Mouse (Mus musculus) cerebellum, adult 9-11 months (tissue): ENCODE data around the gene Capns2.
A peak's percentile ranks its signal among the peaks of the same experiment; 100 is the strongest.
"Not testable (repeated sequence)": the region's sequence is repeated elsewhere in the genome, so short reads cannot be mapped to it uniquely, and the experiment has no call there.

Experiments used
- DNase-seq: peaks from one replicate; pipeline ENCODE4 v3.0.0; 2022

Capns2 gene

DNA sequence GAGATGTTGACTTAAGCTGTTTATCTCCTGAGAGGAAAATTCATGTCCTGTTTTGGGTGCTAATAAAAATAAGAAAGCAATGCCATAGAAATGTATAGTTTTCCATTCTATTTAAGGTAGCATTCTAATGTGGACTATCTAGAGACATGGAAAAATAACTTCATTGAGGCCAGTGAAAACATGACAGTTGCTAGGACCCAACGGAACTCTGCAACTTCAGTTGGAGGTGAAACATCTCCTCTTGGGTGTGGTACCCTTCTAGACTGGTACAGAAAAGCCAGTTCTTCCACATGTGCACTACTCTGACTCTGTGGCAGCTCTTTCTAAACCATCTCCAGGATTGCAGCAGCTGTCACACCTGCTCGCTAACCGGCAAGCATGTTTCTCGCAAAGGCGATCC is at the start of gene Capns2:
Gene Capns2, plus strand, starts transcription at position 301 of the 400 bp plus-strand sequence.
- no peak for DNase-seq

DNA sequence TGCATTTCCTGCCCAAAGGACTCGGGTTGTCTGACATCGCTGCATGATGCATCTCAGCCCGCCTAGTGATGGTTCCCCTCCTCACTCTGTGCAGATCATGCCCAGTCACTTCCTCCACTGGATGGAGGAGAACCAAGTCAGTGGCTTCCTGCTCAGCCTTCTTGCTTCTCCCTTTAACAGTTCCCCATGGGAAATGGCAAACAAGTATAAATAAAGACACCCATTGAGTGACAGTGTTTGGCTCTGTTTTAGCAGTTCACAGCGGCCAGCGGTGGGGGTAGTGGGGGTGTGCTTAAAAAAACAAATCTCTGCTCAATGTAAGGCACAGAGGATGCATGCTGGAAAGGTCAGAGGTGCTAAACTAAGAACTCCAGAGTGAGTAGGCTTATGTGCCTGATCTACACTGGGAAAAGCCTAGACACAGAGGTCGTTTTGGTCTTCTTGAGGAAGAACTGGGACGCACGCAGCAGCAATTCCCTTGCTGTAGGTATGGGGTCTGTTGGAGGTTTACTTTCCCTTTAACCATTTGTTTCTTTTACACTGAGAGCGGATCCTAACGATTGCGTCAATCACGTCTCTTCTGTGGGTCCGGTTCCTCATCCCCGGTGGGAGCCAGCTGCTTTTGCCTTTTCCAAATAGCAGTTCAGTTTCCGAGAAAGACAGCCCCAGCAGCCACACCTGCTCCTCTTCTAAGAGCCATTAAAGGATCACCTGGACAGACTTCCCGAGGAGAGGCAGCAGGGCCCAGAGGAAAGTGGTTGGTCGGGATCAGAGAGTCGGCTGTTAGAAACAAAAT is 47.8 kb upstream of the Capns2 start:
- DNase-seq: no peak

DNA sequence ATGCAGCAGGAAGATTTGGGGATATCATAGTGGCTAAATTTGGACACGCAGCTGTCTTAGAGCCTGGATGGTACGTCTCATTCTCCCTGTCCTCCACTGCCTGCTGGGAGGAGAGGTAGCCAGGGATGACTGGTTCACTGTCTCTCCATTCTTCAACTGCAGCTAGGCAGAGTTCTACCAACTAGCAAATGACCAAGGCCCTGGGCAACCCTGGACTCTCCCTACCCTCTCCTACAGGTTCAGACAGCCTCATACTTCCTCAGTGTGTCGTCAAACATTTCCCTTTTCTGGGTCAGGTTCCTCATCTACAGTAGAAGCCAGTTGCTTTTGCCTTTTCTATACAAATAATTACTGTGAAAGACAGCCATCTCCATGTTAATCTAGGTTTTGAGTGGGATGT is 46.5 kb upstream of the Capns2 start:
- no peak for DNase-seq

DNA sequence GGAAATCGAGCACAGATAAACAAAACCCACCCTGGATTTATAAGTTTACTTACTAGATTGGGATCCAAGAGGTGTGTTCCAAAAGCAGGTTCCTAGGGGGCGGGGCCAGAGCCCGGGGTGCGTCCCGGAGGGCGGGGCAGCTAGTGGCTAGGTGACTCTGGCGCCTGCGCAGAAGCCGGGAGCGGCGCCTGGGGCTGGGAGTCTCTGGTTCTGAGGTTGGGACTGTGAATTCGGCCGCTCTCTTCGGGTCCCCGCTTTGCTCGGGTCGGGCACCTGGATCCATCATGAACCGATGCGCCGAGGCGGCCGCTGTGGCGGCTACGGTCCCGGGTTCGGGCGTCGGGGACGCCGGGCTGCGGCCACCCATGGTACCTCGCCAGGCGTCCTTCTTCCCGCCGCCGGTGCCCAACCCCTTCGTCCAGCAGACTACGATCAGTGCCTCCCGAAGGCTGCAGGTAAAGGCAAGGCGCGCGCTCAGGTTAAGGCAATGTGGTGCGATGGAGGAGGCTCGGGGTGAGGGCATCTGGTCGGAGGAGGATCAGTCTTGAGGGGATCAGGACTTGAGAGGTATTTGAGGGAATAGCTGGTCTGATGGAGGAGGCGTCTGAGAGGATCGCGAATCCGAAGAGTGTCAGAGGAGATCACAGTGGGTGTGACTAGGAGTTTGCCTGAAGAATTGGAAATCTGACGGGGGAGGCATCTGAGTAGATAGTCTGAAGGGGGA is 45.9 kb upstream of the Capns2 start, which contains the start of gene Lpcat2:
Gene Lpcat2, plus strand, starts transcription at position 169 of the 724 bp plus-strand sequence.
- peak; percentile 34 for DNase-seq

DNA sequence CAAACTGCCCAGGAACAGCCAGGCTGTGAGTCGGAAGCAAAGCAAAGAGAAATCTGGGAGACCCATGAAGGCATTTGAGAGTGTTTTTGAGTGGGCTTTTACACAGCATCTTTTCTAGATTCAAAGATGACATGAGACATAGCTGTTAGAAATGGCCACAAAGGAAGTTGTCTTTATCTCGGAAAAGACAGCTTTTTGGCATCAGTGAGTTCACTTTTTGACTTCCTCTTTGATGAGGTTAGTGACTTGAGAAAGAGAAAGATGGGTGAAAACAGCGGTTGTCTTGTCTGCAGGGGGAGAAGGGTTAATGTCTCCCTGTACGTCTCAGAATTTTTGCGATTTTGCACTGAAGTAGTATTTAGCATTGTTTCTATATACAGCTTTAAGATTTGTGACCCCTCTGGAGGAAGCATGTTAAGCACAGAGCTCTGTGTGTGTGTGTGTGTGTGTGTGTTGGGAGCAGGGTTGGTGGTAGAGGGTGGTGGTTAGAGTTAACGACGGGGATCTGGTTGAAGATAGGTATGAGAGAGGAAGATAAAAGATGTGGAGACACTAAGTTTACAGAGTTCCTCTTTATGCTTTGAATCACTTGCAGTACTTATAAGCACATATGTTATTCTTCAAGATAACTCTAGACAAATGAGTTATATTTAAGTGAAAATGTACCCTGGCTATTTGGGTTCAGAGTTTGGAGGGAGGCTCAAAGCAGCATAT is 44.8 kb upstream of the Capns2 start:
- DNase-seq: no peak

DNA sequence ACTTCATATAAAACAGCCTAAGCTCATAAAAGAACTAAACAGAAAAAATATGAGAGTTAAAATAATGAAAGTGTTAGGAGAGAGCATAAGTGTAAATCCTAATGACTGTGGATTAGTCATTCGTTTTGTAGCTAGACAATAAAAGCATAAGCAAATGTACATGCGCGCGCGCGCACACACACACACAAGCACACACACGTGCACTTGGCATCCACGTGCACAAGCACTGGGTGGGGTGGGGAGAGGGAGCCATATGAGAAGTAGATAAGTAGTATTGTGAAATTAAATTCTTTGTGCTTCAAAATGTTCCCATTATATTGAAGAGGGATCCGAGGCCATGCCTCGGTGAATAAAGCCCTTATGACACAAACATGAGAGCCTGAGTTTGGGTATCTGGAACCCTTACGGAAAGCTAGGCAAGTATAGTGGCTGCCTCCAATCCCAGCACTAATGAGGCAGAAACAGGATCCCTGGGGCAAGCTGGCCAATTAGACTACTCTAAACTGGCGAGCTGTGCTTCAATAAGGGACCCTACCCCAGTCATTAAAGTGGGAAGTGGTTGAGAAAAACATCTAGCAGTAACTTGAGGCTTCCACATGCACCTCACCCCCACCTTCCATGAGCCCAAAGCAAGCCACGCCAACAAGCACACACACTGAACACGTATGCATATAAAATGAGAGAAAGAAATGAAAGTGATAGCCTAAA is 42.6 kb upstream of the Capns2 start:
- DNase-seq: no peak

DNA sequence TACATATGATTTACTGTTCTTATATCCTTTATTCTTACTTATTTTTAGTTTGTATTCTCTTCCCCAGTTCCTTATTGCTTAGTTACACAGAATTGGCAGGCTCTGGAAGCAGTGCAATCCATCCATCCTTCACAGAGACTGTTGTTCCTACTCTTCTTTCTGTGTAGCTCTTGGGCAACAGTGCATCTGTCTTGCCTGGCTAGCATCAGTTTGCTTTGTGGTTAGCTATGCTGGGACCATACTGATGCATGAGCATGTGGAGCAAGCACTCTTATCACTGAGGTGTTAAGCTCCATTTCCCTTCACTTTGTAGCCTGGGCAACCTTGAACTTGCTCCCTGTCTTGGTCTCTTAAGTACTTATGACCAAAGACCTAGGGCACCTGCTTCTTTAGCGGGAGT is 39.2 kb upstream of the Capns2 start:
- no peak for DNase-seq

DNA sequence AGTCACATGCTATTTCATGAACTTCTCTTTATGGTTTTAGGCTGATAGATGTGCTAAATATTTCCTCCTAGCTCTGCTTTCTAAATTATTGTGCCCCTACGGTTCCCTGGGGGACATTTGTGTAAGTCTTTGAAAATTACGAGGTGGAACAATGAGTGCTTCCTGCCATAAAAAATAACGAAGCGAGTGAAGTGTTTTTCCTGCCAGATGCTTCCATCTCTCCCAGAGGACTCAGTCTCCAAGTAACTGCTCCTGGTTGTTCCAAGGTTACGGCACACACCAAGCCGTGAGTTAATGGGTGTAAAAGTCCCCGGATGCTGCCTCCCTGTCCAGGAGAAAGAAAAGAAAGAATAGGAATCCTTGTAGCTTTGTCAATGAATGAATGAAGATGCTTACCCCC is 30.9 kb upstream of the Capns2 start:
- DNase-seq: no peak

DNA sequence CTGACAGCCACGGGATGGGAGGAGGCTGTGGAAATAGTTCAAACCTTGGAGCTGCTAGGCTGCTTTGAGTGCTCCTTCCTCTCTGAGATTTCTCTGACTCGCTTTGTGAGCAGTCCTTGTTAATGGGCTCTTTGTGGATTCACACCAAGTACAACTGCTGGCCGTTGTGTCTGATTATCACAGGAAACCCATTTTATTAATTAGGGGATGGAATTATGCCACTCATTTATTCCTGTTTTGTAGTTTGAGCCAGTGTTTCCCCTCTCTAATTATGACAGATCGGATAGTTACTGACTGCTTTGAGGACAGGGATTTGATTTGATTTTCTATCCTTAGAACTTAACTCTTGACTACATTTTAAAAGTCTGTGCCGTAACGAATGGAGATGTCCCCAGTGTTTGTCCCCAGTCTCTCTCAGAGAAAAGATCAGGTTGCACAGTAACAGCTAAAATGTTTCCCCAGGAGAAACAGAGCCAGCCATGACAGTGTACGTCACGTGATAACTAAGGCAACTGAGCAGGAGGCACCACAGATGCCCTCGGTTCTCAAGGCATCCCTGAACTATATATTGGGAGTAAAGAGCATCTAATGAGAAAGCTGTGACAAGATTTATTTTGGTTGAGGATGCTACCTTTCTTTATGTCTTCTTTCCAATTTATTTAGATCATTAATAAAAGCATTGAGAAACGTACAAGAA is 29.0 kb upstream of the Capns2 start:
- DNase-seq: no peak

DNA sequence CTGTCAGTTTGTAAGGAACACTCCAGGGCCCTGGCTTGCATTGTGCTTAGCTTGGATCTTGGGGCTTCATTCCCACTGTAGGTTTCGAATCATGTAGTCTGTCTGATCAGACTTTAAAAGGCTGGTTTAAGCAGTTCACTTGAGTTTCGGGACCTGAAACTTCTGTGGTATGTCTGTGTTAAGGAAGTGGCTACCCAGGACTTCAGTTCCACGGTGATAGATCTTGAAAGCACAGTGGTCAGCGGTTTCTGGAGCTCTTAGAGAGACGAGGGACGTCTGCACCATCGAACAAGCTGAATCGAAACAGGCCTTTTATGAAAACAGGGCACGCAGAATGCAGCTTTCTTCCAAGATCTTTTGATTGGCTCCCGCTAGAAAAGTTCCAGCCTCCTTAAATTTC is 25.4 kb upstream of the Capns2 start:
- DNase-seq: no peak

DNA sequence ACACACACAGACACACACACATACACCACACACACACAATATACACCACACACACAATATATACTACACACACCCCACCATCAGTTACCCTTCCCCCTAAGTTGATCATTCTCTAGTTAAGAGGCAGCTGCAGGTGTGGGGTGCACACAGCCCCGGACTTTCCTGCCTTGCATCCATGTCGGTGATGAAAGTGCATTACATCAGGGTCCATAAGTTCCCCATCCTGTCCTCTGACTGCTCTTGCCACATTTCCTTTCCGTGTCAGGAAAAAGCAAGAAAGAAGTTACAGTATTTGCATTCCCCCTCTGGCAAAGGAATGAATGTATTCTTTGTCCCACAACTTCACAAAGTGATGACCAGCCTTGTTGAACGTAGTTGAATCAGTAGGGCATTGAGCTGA is 20.0 kb upstream of the Capns2 start:
- DNase-seq: no peak

DNA sequence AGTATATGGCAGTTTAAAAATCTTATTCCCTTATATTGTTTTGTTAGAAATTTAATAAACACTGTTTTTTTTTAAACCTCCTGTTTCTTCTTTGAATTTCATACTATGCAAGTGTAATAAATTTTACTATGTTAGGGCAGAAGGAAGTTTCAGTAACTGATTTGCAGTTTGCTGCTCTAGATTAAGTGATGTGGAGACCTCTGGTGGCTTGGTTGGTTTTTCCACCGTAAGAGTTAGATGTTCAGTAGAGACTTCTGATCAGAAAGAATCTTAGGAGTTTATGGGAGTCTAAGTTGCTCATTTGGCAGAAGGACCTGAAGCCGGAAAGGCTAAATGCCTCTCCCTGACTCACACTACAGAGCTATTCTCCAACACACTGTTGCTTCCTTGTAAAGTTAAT is 17.4 kb upstream of the Capns2 start:
- DNase-seq: no peak

DNA sequence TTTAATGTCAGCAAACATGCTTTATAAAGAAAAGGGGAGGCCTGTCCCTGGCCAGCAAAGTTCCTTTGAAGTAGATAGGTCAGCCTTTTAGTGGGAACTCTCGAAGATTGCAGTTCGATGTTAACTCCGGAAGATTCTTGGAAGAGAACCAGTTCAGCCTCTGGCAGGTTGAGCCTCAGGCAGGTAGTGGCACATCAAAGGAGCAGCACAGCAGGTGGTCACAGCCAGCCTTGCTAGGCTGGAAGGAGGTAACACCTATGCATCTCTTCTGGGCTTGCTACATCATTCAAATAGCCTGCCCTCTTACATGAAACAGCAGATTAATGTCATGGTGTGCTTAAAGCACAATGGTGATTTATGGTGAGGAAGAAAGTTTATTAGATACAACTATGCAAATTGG is 9.0 kb upstream of the Capns2 start:
- not testable (repeated sequence) for DNase-seq

DNA sequence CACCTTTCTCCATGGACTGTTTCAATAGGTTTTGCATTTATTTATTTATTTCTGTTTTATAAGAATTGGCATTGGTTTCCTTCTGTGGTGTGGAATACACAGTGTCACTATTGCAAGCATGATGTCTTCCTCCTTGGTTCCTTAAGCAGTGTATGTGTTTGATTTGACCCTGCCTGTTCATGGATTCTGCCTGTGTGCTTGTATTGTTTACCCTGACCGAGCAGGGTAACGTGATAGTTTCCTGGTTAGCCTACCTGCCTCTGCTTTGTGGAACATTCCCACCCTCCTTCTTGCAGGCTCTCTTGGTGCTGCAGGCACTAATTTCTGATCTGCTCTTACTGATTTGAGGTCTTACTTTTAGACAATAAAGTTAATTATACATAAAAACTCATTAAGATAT is 7.3 kb upstream of the Capns2 start:
- no peak for DNase-seq

DNA sequence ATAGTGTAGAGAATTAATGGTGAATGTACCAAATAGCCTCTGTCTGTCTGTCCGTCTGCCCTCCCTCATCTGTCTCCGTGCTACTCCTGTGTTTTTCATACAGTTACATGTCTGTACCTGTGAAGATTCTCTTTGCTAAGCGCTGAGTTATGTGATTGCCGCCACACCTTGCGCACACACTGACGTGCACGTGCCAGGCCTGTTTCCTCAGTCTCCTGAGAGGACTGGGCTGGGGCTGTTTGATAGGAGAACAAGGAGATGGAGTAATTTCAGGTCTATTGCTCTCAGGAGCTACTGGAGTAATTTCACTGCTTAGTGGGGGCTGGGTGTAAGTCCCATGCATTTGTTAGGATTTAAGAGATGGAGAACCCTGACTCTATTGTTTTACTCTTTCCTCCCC is 6.2 kb upstream of the Capns2 start:
- no peak for DNase-seq

DNA sequence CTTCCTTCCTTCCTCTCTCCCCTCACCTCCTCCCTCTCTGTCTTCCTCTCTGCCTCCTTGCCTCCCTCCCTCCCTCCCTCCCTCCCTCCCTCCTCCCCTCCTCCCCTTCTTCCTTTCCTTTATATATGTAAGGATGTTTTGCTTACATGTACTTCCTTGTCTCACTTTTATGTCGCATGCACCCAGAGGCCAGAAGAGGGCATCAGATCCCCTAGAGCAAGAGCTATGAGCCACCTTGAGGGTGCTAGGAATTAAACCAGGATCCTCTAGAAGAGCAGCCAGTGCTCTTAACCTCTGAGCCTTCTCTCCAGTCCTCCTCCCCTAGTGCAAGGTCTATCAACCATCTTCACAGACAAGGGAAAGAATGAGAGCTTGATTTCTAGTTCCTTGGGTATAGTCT is 5.2 kb upstream of the Capns2 start:
- no peak for DNase-seq

DNA sequence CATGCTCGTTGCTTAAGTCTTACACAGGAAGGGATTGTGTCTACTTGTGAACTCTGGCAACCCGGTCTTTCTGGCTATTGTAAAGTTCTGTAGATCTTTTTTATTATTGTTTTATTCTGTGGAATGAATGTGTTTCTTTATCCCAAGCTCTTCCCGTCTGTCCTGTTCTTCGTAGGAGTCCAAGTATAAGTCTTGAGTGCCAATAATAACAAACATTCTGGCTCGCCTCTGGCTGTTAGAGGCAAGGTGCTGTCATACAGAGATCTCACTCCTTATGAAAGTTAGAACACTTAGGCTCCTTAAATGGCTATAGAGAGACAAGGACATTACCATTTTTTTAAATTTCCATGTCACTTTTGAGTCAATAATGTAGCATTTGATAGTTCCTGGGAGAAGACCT is 4.6 kb upstream of the Capns2 start:
- DNase-seq: no peak

DNA sequence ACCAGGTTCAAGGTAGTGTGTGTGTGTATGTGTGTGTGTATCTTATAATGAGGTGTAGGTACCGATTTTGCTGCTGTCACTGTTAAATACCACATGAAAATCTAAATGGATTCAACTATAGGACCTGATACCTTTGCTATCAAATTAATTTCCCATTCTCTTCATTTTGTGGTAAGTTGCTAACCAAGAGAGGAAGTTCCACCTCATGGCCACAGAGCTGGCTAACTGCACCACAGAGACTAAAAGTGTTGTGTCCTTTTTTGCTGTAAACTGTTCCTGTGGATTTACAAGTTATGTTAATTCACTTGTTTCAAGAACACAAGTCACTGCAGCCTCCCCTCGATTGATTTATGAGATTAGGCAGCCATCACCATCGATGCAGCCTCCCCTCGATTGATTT is 3.4 kb upstream of the Capns2 start:
- DNase-seq: no peak

DNA sequence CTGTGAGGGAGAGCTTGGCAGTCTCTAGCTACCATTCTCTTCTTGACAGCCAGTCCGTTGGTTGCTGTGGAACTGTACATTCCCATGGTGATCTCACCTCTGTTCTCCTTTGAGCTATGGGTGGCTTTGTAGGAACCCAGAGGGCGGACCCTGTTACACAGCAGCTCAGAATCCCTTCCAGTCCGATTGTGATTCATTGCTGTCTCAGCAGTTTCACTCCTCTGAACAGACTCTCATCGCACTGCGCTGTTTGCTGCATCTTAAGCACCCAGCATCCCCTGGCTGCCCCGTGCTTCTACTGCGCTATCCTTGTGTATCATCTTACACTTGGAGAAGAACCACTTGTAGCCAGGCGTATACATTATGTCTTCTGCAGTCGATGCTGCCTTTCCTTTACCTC is 1.6 kb upstream of the Capns2 start:
- no peak for DNase-seq

DNA sequence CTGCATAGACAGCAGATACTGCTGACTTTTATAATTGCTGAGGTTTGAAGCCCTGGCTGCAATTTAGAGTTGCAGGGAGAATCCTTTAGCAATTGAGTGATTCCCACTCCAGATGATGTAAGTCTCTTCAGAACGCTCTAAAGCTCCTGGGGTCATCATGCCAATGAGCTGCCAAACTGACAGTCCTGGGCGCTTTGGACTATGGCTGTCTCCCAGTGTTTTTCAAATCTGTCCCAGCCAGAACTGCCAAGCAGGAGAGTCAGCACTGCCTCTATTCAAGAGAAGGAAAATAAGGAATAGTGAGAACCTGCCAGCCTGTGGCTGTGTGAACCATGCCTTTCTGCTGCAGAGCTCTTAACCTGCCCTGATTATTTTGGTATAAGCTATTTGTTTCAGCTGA is 1.8 kb downstream of the Capns2 start:
- DNase-seq: no peak

DNA sequence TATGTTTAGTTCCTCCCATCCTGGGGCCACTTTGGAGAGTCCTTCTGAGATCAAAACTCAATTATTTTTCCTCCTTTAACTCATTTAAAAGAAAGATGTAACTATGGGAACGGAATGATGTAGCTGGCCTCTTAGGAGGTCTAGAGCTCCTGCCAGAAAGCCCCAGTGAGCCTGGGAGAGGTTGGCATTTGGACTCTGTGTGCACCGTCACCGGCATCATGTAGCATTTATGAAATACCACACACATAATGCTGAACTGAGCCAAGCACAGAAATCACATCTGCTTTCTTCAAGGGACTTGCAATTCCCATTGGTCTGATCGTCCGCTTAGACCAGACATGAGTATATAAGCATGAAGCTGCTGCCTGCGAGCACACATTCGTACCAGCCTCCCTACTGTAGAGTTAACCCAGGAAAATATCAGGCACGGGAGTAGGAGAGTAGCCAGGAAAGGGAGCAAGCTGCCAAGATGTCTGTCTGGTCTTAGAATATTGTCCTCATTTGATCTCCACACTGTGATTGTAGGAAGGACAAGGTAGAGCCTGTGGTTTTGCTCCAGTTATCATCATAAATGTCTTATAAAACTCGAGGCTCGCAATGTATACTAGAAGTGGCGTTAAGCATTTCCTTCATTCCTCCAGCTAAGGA is 2.4 kb downstream of the Capns2 start:
- no peak for DNase-seq

DNA sequence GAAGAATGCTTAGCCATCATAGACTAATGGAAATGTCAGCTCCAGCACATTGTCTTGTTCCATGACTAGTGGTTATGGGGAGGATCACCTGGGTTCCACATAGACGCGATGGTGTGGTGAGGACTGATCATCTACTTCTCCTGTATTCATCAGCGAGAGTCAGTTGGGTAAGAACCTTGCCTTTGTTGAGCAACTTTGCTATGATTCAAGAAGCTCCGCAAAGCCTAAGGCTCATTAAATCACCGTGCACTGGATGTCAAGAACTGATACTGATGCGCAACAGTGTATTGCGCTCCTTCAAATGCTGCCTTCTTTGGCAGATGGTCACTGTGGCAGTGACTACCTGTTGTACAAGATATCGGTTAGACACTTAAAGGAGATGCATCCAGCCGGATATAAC is 5.3 kb downstream of the Capns2 start:
- DNase-seq: no peak
